Mouse (Mus musculus) retina, embryonic 14.5 days (tissue): Measurements from ENCODE around the gene Chil1.

Source experiments
- DNase-seq: peaks from one replicate; pipeline ENCODE4 v3.0.0-alpha.2; 2015; ENCODE audit warnings: low spot score

The Chil1 gene

GRCm38 (mm10) chr1:134182025-134182424 is at the start of gene Chil1:
Gene Chil1, plus strand, starts transcription at chr1:134182176.
- no peak for DNase-seq

GRCm38 (mm10) chr1:134133316-134133715 is 48.7 kb upstream of the Chil1 start:
- no peak for DNase-seq

GRCm38 (mm10) chr1:134136351-134136750 is 45.6 kb upstream of the Chil1 start:
- DNase-seq, result no peak

GRCm38 (mm10) chr1:134138424-134138823 is 43.6 kb upstream of the Chil1 start:
- DNase-seq, result no peak

GRCm38 (mm10) chr1:134142363-134142794 is 39.6 kb upstream of the Chil1 start:
- no peak for DNase-seq

GRCm38 (mm10) chr1:134146066-134146465 is 35.9 kb upstream of the Chil1 start:
- DNase-seq, result no peak

GRCm38 (mm10) chr1:134150076-134150475 is 31.9 kb upstream of the Chil1 start:
- DNase-seq, result no peak

- DNase-seq, result no peak
These were observed 31.2 kb upstream of the Chil1 start for GRCm38 (mm10) chr1:134150745-134151144.

- DNase-seq, result peak; percentile 99
These were observed 30.1 kb upstream of the Chil1 start for GRCm38 (mm10) chr1:134151655-134152412.

- DNase-seq, result no peak
These were observed 29.1 kb upstream of the Chil1 start for GRCm38 (mm10) chr1:134152626-134153590.

GRCm38 (mm10) chr1:134154121-134154520 is 27.9 kb upstream of the Chil1 start:
- DNase-seq, result no peak

GRCm38 (mm10) chr1:134154655-134155054 is 27.3 kb upstream of the Chil1 start:
- DNase-seq, result no peak

GRCm38 (mm10) chr1:134160404-134160803 is 21.6 kb upstream of the Chil1 start:
- no peak for DNase-seq

- no peak for DNase-seq
These were observed 20.6 kb upstream of the Chil1 start for GRCm38 (mm10) chr1:134161399-134161798.

GRCm38 (mm10) chr1:134162510-134163225 is 19.3 kb upstream of the Chil1 start:
- DNase-seq, result no peak

- DNase-seq, result no peak
These were observed 18.5 kb upstream of the Chil1 start for GRCm38 (mm10) chr1:134163476-134163875.

- DNase-seq, result no peak
These were observed 17.5 kb upstream of the Chil1 start for GRCm38 (mm10) chr1:134164454-134164853.

GRCm38 (mm10) chr1:134166547-134166946 is 15.4 kb upstream of the Chil1 start:
- no peak for DNase-seq

GRCm38 (mm10) chr1:134167416-134168305 is 14.3 kb upstream of the Chil1 start:
- DNase-seq, result peak; percentile 29

- no peak for DNase-seq
These were observed 13.4 kb upstream of the Chil1 start for GRCm38 (mm10) chr1:134168567-134168966.
